Mouse (Mus musculus) brain, embryonic 14.5 days (tissue): ENCODE measurements at regions not wholly inside any gene's neighbourhood (a gene's known extent, or its start where the extent isn't known, plus 50 kb on each side); places are given as distances from the start of the nearest gene placed in this dataset.

Experiments used
- CTCF ChIP-seq: fragments of 200-500 bp; IDR thresholded peaks from 2 replicates; pipeline ENCODE4 v1.5.1; 2012; ENCODE audit warnings: inconsistent platforms, mild to moderate bottlenecking, moderate library complexity, borderline replicate concordance; ENCODE audit not compliant: insufficient read depth, insufficient read length; ENCODE audit errors: extremely low read depth
- POLR2A ChIP-seq: fragments of 200-500 bp; IDR thresholded peaks from 2 replicates; pipeline ENCODE4 v1.6.1; 2012; ENCODE audit warnings: mild to moderate bottlenecking, inconsistent platforms, borderline replicate concordance; ENCODE audit not compliant: poor library complexity, insufficient read depth, insufficient read length, severe bottlenecking; ENCODE audit errors: extremely low read depth

DNA sequence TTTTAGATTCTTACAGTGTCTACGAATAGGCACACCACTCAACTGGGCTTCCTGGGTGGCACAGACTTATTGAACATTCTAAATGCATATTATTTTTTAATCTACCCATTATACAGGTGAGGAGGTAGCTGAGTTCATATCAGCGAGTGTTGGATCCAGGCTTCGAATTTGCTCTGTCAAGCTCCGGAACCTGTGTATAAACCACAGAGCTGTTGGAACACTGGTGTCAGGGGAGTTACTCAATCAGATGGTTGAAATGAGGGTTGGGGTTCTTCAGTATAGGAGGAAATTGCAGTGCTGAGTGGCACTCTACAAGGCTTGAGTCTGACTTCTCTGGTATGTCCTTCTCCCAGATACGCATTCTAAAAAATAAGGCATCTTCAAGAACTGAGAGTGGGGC is 263.1 kb downstream of the Maf start:
- TF ChIP-seq CTCF (no peak), POLR2A (no peak)
